Mouse (Mus musculus) stomach, embryonic 14.5 days (tissue): Measurements from ENCODE around the gene Zfp622. TPM values are rescaled to one million over a fixed set of nuclear protein-coding genes. Genes with fewer than 3 reads are reported as not detected.
"Not testable (repeated sequence)": the region's sequence is repeated elsewhere in the genome, so short reads cannot be mapped to it uniquely, and the experiment has no call there.

Experiments
- ATAC-seq: fragments of 200-750 bp; cut with Nextera tagmentation; 2 replicates; pipeline ENCODE4 v1.8.0; 2017; ENCODE audit warnings: low read depth, moderate TSS enrichment; ENCODE audit not compliant: insufficient number of reproducible peaks, insufficient read depth, low FRiP score
- H3K27ac ChIP-seq: fragments of 300-500 bp; sonication (generic); 2 replicates; pipeline ENCODE4 v1.5.1; 2014; ENCODE audit warnings: mild to moderate bottlenecking, low read length, moderate library complexity, mixed read lengths
- H3K27me3 ChIP-seq: fragments of 300-500 bp; sonication (generic); 2 replicates; pipeline ENCODE4 v1.6.1; 2014; ENCODE audit warnings: low read length, control low read depth, mixed read lengths; ENCODE audit not compliant: control insufficient read depth, insufficient read depth
- H3K36me3 ChIP-seq: fragments of 300-500 bp; sonication (generic); 2 replicates; pipeline ENCODE4 v1.6.1; 2014; ENCODE audit warnings: mild to moderate bottlenecking, control low read depth, low read length, moderate library complexity, mixed read lengths; ENCODE audit not compliant: control insufficient read depth, insufficient read depth
- H3K4me1 ChIP-seq: fragments of 300-500 bp; sonication (generic); 2 replicates; pipeline ENCODE4 v1.6.1; 2014; ENCODE audit warnings: low read length, control low read depth, mixed read lengths; ENCODE audit not compliant: control insufficient read depth, insufficient read depth
- H3K4me2 ChIP-seq: fragments of 300-500 bp; sonication (generic); replicated peaks from 2 replicates; pipeline ENCODE4 v1.6.1; 2014; ENCODE audit warnings: low read depth, low read length, control low read depth
- H3K4me3 ChIP-seq: fragments of 300-500 bp; sonication (generic); 2 replicates; pipeline ENCODE4 v1.5.1; 2014; ENCODE audit warnings: low read depth, low read length, control low read depth
- H3K9ac ChIP-seq: fragments of 300-500 bp; sonication (generic); replicated peaks from 2 replicates; pipeline ENCODE4 v1.6.1; 2014; ENCODE audit warnings: low read depth, mild to moderate bottlenecking, control low read depth, low read length, moderate library complexity, mixed read lengths
- H3K9me3 ChIP-seq: fragments of 300-500 bp; sonication (generic); 2 replicates; pipeline ENCODE4 v1.6.1; 2016; ENCODE audit warnings: low read depth, low read length, control low read depth; ENCODE audit not compliant: control insufficient read depth
- WGBS: fragments of 180-500 bp; shearing (Covaris S2); extraction: QIAGEN DNeasy Blood & Tissue Kit; methylation state at CpG from one replicate; pipeline ENCODE4 v1.1.7; 2014; 5-methylcytosine and 5-hydroxymethylcytosine counted together
- polyA plus RNA-seq: library from polyadenylated mRNA; unstranded; fragments of >200 nt; fragmentation: Nextera tagmentation; extraction: Ambion mirVana; gene quantifications from 2 replicates; pipeline ENCODE4 v1.2.1, GENCODE M21; 2014

Zfp622 gene
- polyA plus RNA-seq, 1 experiment from 2014 or later: 26.7 TPM

- peak overlapping the region; percentile 63 for H3K4me2 ChIP-seq
- under 1% methylated on average over 71 of the region's 71 CpGs for WGBS
- peaks cover 13% of the 10 kb centered on the region for H3K4me1 ChIP-seq
- no peak for ATAC-seq
- peak overlapping the region; percentile 93 for H3K9ac ChIP-seq
- no peaks in the 10 kb centered on the region for H3K27me3 ChIP-seq
- no peaks in the 10 kb centered on the region for H3K9me3 ChIP-seq
- H3K27ac ChIP-seq: peak overlapping the region; percentile 79
- peaks cover 19% of the 10 kb centered on the region for H3K36me3 ChIP-seq
- peak overlapping the region; percentile 94 for H3K4me3 ChIP-seq
Observed at GRCm38 (mm10) chr15:25984734-25985492, 747 bp downstream of the Zfp622 start.

DNA sequence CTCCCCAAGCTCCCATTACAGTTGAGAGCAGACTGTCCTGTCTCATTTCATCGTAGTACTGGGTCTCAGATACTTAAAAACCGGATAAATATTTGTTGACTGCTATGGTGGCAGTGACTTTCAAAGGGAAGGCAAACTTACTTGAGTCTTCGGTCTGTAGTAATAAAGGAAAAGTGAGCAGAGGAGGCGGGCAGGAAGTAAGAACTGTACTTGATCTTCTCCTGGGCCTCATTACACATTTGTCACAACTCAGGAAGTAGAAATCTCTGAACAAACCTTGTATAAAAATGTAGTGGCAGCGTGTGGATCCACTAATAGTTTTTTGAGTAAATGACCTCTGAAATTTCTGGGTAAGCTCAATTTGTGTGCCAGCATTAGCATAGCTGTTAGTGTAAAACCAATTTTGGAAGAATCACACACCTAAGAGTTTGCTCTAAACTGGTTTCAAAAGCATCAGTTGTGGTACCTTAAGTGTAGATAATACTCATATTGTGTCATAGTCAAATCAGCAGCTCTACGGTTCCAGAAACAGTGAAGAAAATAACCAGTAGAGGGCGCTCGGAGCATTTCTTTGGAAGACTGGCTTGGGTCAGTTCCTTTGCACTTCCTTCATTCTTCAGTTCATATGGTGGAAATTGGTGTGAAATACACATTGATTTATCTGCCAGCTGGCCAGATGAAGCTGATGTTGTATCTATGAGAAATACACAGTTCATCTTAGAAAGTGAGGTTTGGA lies 9.0 kb downstream of the Zfp622 start:
- ATAC-seq: no peak
- no peak overlapping the region for H3K9ac ChIP-seq
- H3K36me3 ChIP-seq: peaks cover 62% of the 10 kb centered on the region
- 60% methylated on average over 8 of the region's 8 CpGs for WGBS
- no peak overlapping the region for H3K4me3 ChIP-seq
- H3K9me3 ChIP-seq: no peaks in the 10 kb centered on the region
- H3K4me2 ChIP-seq: no peak overlapping the region
- no peaks in the 10 kb centered on the region for H3K27me3 ChIP-seq
- no peak overlapping the region for H3K27ac ChIP-seq
- H3K4me1 ChIP-seq: no peaks in the 10 kb centered on the region

DNA sequence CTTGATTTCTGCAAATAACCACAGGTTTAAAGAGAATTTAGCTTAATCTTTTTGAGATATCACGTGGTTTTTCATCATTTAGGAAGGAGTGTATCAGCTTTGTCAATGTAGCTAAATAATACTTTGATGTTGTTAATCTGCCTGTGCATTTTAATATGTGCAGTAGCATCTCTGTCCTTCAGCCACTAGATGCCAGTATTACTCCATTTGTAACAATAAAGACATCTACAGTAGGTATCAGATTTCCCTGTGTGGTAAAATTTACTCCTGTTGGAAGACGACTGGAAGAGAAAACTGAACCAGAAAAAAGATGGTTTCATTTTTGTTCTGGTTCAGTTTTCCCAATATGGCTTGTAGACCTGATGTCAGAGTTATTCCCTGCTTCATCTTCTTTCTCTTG lies 11.4 kb downstream of the Zfp622 start:
- Histone ChIP-seq H3K9me3 (no peaks in the 10 kb centered on the region), H3K27me3 (no peaks in the 10 kb centered on the region), H3K4me2 (no peak overlapping the region), H3K9ac (no peak overlapping the region), H3K4me1 (no peaks in the 10 kb centered on the region), H3K27ac (no peak overlapping the region), H3K4me3 (no peak overlapping the region), H3K36me3 (peaks cover 49% of the 10 kb centered on the region)
- no peak for ATAC-seq
- WGBS: 44% methylated on average over 2 of the region's 2 CpGs

GRCm38 (mm10) chr15:25999545-25999944 lies 15.4 kb downstream of the Zfp622 start:
- H3K4me1 ChIP-seq, H3K4me2 ChIP-seq, H3K27ac ChIP-seq, H3K9ac ChIP-seq, H3K9me3 ChIP-seq, H3K27me3 ChIP-seq, ATAC-seq, H3K4me3 ChIP-seq: not testable (repeated sequence)
- WGBS: 73% methylated on average over 5 of the region's 5 CpGs
- H3K36me3 ChIP-seq: peaks cover 23% of the 10 kb centered on the region

DNA sequence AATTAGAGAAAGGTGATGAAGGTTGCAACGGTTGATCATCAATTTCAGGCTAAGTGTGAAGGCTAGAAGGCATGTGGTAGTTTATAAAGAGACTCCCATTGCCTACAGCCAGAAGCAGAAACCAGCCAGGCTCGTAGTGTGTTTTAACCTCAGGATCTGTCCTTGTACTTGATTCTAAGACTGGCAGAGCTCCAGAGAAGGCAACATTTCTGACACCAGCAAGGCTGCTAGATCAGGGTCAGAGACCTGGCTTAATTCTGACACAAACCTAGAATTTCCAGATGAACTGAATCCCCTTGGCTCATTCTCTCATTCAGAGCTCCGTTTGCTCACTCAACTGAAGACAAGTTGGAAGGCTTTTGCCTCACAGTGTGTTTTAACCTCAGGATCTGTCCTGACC lies 24.5 kb downstream of the Zfp622 start:
- H3K4me2 ChIP-seq: no peak overlapping the region
- ATAC-seq: no peak
- H3K9me3 ChIP-seq: no peaks in the 10 kb centered on the region
- WGBS: 78% methylated on average over 3 of the region's 3 CpGs
- no peak overlapping the region for H3K27ac ChIP-seq
- H3K4me3 ChIP-seq: no peak overlapping the region
- no peaks in the 10 kb centered on the region for H3K4me1 ChIP-seq
- H3K9ac ChIP-seq: no peak overlapping the region
- no peaks in the 10 kb centered on the region for H3K27me3 ChIP-seq
- no peaks in the 10 kb centered on the region for H3K36me3 ChIP-seq

GRCm38 (mm10) chr15:26012891-26013290 lies 28.7 kb downstream of the Zfp622 start:
- Histone ChIP-seq H3K4me1 (no peaks in the 10 kb centered on the region), H3K27ac (no peak overlapping the region), H3K27me3 (no peaks in the 10 kb centered on the region), H3K4me3 (no peak overlapping the region), H3K4me2 (no peak overlapping the region), H3K9me3 (no peaks in the 10 kb centered on the region), H3K36me3 (no peaks in the 10 kb centered on the region), H3K9ac (no peak overlapping the region)
- 64% methylated on average over 4 of the region's 4 CpGs for WGBS
- ATAC-seq: no peak

DNA sequence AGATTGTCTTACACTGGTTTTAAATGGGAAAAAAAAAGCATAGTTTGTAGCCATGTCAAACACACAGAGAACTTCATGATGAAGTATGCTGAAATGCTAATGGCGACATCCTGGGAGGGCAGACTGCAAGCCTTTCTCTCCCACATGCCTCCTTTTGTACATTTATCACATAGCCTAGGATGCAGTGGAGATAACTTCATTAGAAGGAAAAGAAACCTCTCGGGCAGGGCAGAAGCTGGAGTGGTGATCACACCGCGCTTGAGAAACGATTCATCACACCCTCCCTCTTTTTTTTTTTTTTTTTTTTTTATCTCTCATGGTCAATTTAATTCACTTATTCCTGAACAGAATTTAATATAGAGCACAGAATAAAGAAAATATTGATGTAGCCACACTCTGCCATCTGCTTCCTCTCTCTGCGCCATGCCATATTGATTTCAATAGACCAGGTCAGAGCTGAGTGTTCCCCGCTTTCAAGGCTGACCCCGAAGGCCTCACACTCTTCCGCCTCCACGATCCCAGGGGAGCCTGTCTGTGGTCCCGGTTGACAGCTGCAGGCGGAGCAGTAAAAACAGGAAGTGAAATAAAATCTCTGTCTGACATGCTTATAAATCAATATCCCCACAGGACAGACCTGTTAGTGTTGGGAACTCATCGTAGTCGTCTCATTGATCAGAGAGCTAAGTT lies 32.0 kb downstream of the Zfp622 start:
- Histone ChIP-seq H3K4me3 (no peak overlapping the region), H3K27me3 (no peaks in the 10 kb centered on the region), H3K9ac (no peak overlapping the region), H3K36me3 (no peaks in the 10 kb centered on the region), H3K4me2 (no peak overlapping the region), H3K9me3 (no peaks in the 10 kb centered on the region), H3K27ac (no peak overlapping the region), H3K4me1 (no peaks in the 10 kb centered on the region)
- 25% methylated on average over 14 of the region's 14 CpGs for WGBS
- ATAC-seq: no peak; the same call in 1 of the 2 replicates

DNA sequence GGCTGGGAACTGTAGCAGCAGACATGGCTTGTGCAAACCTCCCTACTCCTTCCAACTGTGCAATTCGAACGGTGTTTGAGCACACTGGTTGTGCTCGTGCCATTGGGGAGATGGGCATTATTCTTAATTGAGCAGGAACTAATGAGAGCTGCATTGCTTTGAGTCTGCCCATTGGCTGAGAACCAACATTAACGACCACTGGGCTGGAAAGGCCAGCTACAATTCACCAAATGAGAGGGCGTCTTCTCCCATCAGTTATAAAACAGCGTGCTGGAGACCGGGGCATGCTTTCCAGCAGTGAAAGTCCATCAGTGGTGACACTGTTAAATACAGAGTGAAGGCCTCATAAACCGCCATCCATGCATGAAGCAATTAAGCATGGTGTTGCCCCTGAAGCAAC lies 37.6 kb downstream of the Zfp622 start:
- no peaks in the 10 kb centered on the region for H3K36me3 ChIP-seq
- no peaks in the 10 kb centered on the region for H3K27me3 ChIP-seq
- no peak overlapping the region for H3K9ac ChIP-seq
- H3K4me3 ChIP-seq: no peak overlapping the region
- no peak for ATAC-seq
- no peak overlapping the region for H3K27ac ChIP-seq
- 85% methylated on average over 8 of the region's 8 CpGs for WGBS
- no peaks in the 10 kb centered on the region for H3K9me3 ChIP-seq
- no peaks in the 10 kb centered on the region for H3K4me1 ChIP-seq
- H3K4me2 ChIP-seq: no peak overlapping the region
